Mouse (Mus musculus) liver, embryonic 12.5 days (tissue): ENCODE data around the gene Zzef1. TPM values are rescaled to one million over a fixed set of nuclear protein-coding genes. Genes with fewer than 3 reads are reported as not detected.

Experiments used
- ATAC-seq: fragments of 200-750 bp; cut with Nextera tagmentation; 2 replicates; pipeline ENCODE4 v1.8.0; 2017; ENCODE audit warnings: moderate number of reproducible peaks, mild to moderate bottlenecking, moderate library complexity
- H3K27ac ChIP-seq: fragments of 300-500 bp; sonication (generic); 2 replicates; pipeline ENCODE4 v1.5.1; 2016; ENCODE audit warnings: mild to moderate bottlenecking
- H3K27me3 ChIP-seq: fragments of 300-500 bp; sonication (generic); replicated peaks from 2 replicates; pipeline ENCODE4 v1.6.1; 2016; ENCODE audit warnings: mild to moderate bottlenecking, moderate library complexity
- H3K36me3 ChIP-seq: fragments of 300-500 bp; sonication (generic); 2 replicates; pipeline ENCODE4 v1.6.1; 2016; ENCODE audit warnings: mild to moderate bottlenecking, moderate library complexity
- H3K4me1 ChIP-seq: fragments of 300-500 bp; sonication (generic); 2 replicates; pipeline ENCODE4 v1.6.1; 2016
- H3K4me2 ChIP-seq: fragments of 300-500 bp; sonication (generic); 2 replicates; pipeline ENCODE4 v1.6.1; 2016; ENCODE audit warnings: mild to moderate bottlenecking, moderate library complexity
- H3K4me3 ChIP-seq: fragments of 300-500 bp; sonication (generic); 2 replicates; pipeline ENCODE4 v1.5.1; 2016; ENCODE audit warnings: mild to moderate bottlenecking, moderate library complexity
- H3K9ac ChIP-seq: fragments of 300-500 bp; sonication (generic); 2 replicates; pipeline ENCODE4 v1.6.1; 2016; ENCODE audit warnings: mild to moderate bottlenecking, moderate library complexity
- H3K9me3 ChIP-seq: fragments of 300-500 bp; sonication (generic); replicated peaks from 2 replicates; pipeline ENCODE4 v1.6.1; 2016; ENCODE audit warnings: mild to moderate bottlenecking, moderate library complexity
- WGBS: fragments of 180-500 bp; shearing (Covaris S2); methylation state at CpG from one replicate; pipeline ENCODE4 v1.1.7; 2016; ENCODE audit not compliant: insufficient replicate concordance; 5-methylcytosine and 5-hydroxymethylcytosine counted together
- polyA plus RNA-seq: library from polyadenylated mRNA; unstranded; fragments of >200 nt; fragmentation: Nextera tagmentation; extraction: Ambion mirVana; gene quantifications from 2 replicates; pipeline ENCODE4 v1.2.1, GENCODE M21; 2016

Zzef1 gene
- polyA plus RNA-seq, 1 experiment from 2014 or later, result 6.6 TPM

DNA sequence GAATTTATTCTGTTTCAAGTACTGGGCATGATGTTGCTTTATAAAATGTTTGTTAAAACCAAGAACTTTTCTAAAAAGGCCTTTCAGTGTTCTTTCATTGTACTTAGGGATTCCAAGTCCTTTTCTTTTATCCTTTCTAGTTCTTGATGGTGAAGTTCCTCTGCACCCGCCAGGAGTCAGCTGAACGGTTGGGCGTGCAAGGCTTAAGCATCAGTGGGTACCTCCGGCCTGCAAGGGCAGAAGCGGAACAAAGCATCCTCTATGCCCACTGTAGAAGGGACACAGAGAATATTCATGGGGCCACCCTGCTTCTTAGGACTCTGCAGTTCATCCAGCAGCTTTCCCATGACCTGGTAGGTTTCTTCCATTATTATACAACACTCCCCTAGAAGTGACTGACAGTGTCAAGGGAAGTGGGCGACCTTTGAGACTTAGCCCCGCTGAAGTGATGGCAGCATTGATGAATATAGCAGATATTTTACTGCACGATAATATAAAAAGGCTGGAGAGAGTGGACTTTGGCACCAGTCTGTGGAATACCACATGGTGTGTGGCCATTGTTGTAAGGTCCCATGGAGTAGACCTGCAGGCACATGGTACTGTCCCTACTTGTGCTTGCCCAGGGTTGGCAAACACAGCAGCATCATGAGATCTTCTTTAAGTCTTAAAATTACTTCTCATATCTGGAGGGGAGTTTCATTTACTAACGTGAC, 54.5 kb downstream of the Zzef1 start:
- WGBS, result 84% methylated on average over 9 of the region's 9 CpGs
- no peaks in the 10 kb centered on the region for H3K9me3 ChIP-seq

GRCm38 (mm10) chr11:72851214-72851613, 55.2 kb downstream of the Zzef1 start:
- Histone ChIP-seq H3K36me3 (peaks cover 87% of the 10 kb centered on the region), H3K4me3 (no peak overlapping the region), H3K27me3 (no peaks in the 10 kb centered on the region), H3K9ac (no peak overlapping the region), H3K4me2 (no peak overlapping the region), H3K4me1 (no peaks in the 10 kb centered on the region), H3K9me3 (no peaks in the 10 kb centered on the region), H3K27ac (no peak overlapping the region)
- ATAC-seq, result no peak
- 78% methylated on average over 4 of the region's 4 CpGs for WGBS

More for the DNA sequence above, 54.5 kb downstream of the Zzef1 start:
- no peak overlapping the region for H3K4me3 ChIP-seq
- peaks cover 88% of the 10 kb centered on the region for H3K36me3 ChIP-seq
- H3K27me3 ChIP-seq, result no peaks in the 10 kb centered on the region
- H3K4me2 ChIP-seq, result no peak overlapping the region
- H3K4me1 ChIP-seq, result no peaks in the 10 kb centered on the region
- no peak for ATAC-seq
- H3K27ac ChIP-seq, result no peak overlapping the region
- H3K9ac ChIP-seq, result no peak overlapping the region

GRCm38 (mm10) chr11:72852122-72852521, 56.1 kb downstream of the Zzef1 start:
- WGBS, result 86% methylated on average over 1 of the region's 1 CpGs
- Histone ChIP-seq H3K27ac (no peak overlapping the region), H3K4me1 (no peaks in the 10 kb centered on the region), H3K27me3 (no peaks in the 10 kb centered on the region), H3K4me3 (no peak overlapping the region), H3K9ac (no peak overlapping the region), H3K9me3 (no peaks in the 10 kb centered on the region), H3K4me2 (no peak overlapping the region), H3K36me3 (peaks cover 86% of the 10 kb centered on the region)
- ATAC-seq, result no peak

GRCm38 (mm10) chr11:72853086-72853485, 57.1 kb downstream of the Zzef1 start:
- Histone ChIP-seq H3K9ac (no peak overlapping the region), H3K4me2 (no peak overlapping the region), H3K9me3 (no peaks in the 10 kb centered on the region), H3K27ac (no peak overlapping the region), H3K4me1 (no peaks in the 10 kb centered on the region), H3K27me3 (no peaks in the 10 kb centered on the region), H3K36me3 (peaks cover 92% of the 10 kb centered on the region), H3K4me3 (no peak overlapping the region)
- ATAC-seq, result no peak
- 89% methylated on average over 4 of the region's 4 CpGs for WGBS

DNA sequence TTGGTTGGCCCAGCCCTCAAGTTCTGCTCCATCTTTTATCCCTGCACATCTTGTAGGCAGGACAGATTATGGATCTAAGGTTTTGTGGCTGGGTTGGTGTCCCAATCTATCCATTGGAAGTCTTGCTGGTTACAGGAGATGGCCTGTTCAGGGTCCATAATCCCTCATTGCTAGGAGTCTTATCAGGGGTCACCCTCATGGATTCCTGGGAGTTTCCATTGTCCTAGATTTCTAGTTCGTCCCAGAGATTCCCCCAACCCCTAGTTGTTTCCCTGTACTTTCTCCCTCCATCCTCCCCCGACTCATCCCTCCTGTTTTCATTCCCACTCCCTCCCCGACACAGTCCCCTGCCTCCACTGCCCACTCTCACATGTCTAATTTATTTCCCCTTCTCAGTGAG, 58.2 kb downstream of the Zzef1 start:
- Histone ChIP-seq H3K9me3 (no peaks in the 10 kb centered on the region), H3K4me1 (no peaks in the 10 kb centered on the region), H3K9ac (no peak overlapping the region), H3K27ac (no peak overlapping the region), H3K4me2 (no peak overlapping the region), H3K4me3 (no peak overlapping the region), H3K36me3 (peaks cover 88% of the 10 kb centered on the region), H3K27me3 (no peaks in the 10 kb centered on the region)
- WGBS, result 85% methylated on average over 3 of the region's 3 CpGs
- no peak for ATAC-seq

- no peak overlapping the region for H3K4me2 ChIP-seq
- H3K4me3 ChIP-seq, result no peak overlapping the region
- H3K27me3 ChIP-seq, result no peaks in the 10 kb centered on the region
- no peak overlapping the region for H3K27ac ChIP-seq
- H3K9me3 ChIP-seq, result no peaks in the 10 kb centered on the region
- no peaks in the 10 kb centered on the region for H3K4me1 ChIP-seq
- 80% methylated on average over 2 of the region's 2 CpGs for WGBS
- no peak for ATAC-seq
- H3K36me3 ChIP-seq, result peaks cover 92% of the 10 kb centered on the region
- H3K9ac ChIP-seq, result no peak overlapping the region
Observed at GRCm38 (mm10) chr11:72856764-72857163, 60.7 kb downstream of the Zzef1 start.

- H3K36me3 ChIP-seq, result peaks cover 93% of the 10 kb centered on the region
Observed at GRCm38 (mm10) chr11:72861236-72861635, 65.2 kb downstream of the Zzef1 start.

DNA sequence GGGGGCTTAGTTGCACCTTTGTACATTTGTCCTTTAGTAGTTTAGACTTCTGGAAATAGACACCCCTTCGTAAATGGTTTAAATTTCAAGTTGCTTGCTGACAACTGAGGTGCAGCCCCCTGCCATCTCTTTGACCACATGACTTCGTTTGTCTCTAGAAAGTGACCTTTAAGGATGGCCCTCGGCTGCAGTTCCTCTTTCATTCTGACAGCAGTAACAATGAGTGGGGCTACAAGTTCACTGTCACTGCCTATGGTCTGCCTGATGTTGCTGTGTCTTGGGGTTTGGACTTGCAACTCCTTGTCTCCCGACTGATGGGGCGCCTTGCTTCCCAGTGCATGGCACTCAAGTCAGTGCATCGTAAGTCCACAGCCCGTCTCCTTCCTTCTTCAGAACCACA, 70.4 kb downstream of the Zzef1 start:
- Histone ChIP-seq H3K9ac (no peak overlapping the region), H3K4me3 (no peak overlapping the region), H3K27me3 (no peaks in the 10 kb centered on the region), H3K9me3 (no peaks in the 10 kb centered on the region), H3K4me2 (no peak overlapping the region), H3K27ac (no peak overlapping the region), H3K36me3 (peaks cover 87% of the 10 kb centered on the region), H3K4me1 (no peaks in the 10 kb centered on the region)
- ATAC-seq, result no peak
- WGBS, result 70% methylated on average over 7 of the region's 7 CpGs

More at GRCm38 (mm10) chr11:72861236-72861635, 65.2 kb downstream of the Zzef1 start:
- Histone ChIP-seq H3K27ac (no peak overlapping the region), H3K4me3 (no peak overlapping the region), H3K4me1 (no peaks in the 10 kb centered on the region), H3K9me3 (no peaks in the 10 kb centered on the region), H3K27me3 (no peaks in the 10 kb centered on the region), H3K9ac (no peak overlapping the region), H3K4me2 (no peak overlapping the region)
- ATAC-seq, result no peak
- WGBS, result 85% methylated on average over 3 of the region's 3 CpGs

GRCm38 (mm10) chr11:72872061-72872460, 76.0 kb downstream of the Zzef1 start:
- Histone ChIP-seq H3K27ac (no peak overlapping the region), H3K4me1 (no peaks in the 10 kb centered on the region), H3K27me3 (no peaks in the 10 kb centered on the region), H3K4me2 (no peak overlapping the region), H3K9ac (no peak overlapping the region), H3K36me3 (peaks cover 74% of the 10 kb centered on the region), H3K9me3 (no peaks in the 10 kb centered on the region), H3K4me3 (no peak overlapping the region)
- 79% methylated on average over 1 of the region's 1 CpGs for WGBS
- ATAC-seq, result no peak

- Histone ChIP-seq H3K36me3 (peaks cover 69% of the 10 kb centered on the region), H3K4me3 (no peak overlapping the region), H3K9me3 (no peaks in the 10 kb centered on the region), H3K27ac (no peak overlapping the region), H3K4me2 (no peak overlapping the region), H3K27me3 (no peaks in the 10 kb centered on the region), H3K4me1 (no peaks in the 10 kb centered on the region), H3K9ac (no peak overlapping the region)
- 87% methylated on average over 1 of the region's 1 CpGs for WGBS
- no peak for ATAC-seq
Observed at GRCm38 (mm10) chr11:72892623-72893022, 96.6 kb downstream of the Zzef1 start.

GRCm38 (mm10) chr11:72908391-72908790, 112.4 kb downstream of the Zzef1 start:
- Histone ChIP-seq H3K4me3 (no peak overlapping the region), H3K4me2 (no peak overlapping the region), H3K9ac (no peak overlapping the region), H3K27ac (no peak overlapping the region), H3K4me1 (no peaks in the 10 kb centered on the region), H3K9me3 (no peaks in the 10 kb centered on the region), H3K36me3 (peaks cover 77% of the 10 kb centered on the region), H3K27me3 (no peaks in the 10 kb centered on the region)
- 65% methylated on average over 4 of the region's 4 CpGs for WGBS
- no peak for ATAC-seq

DNA sequence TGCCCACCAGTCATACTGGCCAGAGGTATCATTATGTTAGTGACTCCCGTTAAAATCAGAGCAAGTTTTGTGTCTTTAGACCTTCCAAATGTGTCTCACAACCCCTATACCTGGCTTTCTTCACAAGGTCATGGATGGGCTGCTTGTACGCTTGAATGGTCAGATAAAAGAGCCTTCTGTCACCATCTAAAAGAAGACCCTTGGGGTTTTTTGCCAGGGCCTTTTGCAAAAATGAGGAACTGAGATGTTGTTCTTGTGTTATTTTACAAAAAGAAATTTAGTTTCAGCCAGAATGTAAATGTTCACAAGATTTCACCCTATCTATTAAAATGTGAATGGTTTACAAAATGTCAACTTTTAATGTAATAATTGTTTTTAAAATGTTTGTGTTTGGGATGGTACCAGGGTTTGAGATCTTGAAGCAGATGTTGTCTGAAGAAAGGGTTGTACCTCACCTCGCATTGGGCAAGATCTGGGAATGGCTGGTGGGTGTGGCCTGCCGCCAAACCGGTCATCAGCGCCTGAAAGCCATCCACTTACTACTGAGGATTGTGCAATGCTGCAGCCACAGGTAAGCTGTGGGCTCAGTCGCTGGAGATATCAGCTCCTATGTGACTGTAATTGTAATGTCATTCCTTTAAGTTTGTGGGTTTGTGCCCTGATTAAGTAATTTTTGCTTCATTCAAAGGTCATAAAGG, 121.4 kb downstream of the Zzef1 start:
- Histone ChIP-seq H3K27me3 (no peaks in the 10 kb centered on the region), H3K9ac (no peak overlapping the region), H3K4me3 (no peak overlapping the region), H3K4me2 (no peak overlapping the region), H3K27ac (no peak overlapping the region), H3K36me3 (peaks cover 81% of the 10 kb centered on the region), H3K9me3 (no peaks in the 10 kb centered on the region), H3K4me1 (no peaks in the 10 kb centered on the region)
- no peak for ATAC-seq
- 66% methylated on average over 7 of the region's 7 CpGs for WGBS
